Mouse (Mus musculus): ENCODE results near the gene Soga3. TPM values are rescaled to one million over a fixed set of nuclear protein-coding genes. Genes with fewer than 3 reads are reported as not detected.

Gene Soga3
- 104 and 116 TPM in 2 replicates for polyA plus RNA-seq (2015; fragmentation: Nextera tagmentation; extraction: Ambion mirVana)

- H3K9me3 ChIP-seq, result no peaks in the 10 kb centered on the region
- WGBS, result under 1% methylated on average over 34 of the region's 34 CpGs
- H3K9ac ChIP-seq (replicated peaks), result peak within 1 kb of the TSS; percentile 79
- ATAC-seq (replicated peaks), result peak; percentile 89
- H3K36me3 ChIP-seq, result no peaks in the 10 kb centered on the region
- peak within 1 kb of the TSS; percentile 89 for H3K4me2 ChIP-seq (replicated peaks)
- peak within 1 kb of the TSS; percentile 99 for H3K27ac ChIP-seq (replicated peaks)
- peak within 1 kb of the TSS; percentile 76 for H3K4me3 ChIP-seq
- H3K27me3 ChIP-seq, result no peaks in the 10 kb centered on the region
- peaks cover 31% of the 10 kb centered on the region for H3K4me1 ChIP-seq
Measured at GRCm38 (mm10) chr10:29143566-29144335, at the start of gene Soga3. Soga3 (plus strand) TSS chr10:29143839.

GRCm38 (mm10) chr10:29106962-29107361, 36.7 kb upstream of the Soga3 start:
- no peak overlapping the region for H3K4me3 ChIP-seq
- H3K4me2 ChIP-seq (replicated peaks), result no peak overlapping the region
- H3K9ac ChIP-seq (replicated peaks), result no peak overlapping the region
- no peaks in the 10 kb centered on the region for H3K9me3 ChIP-seq
- no peaks in the 10 kb centered on the region for H3K4me1 ChIP-seq
- ATAC-seq (replicated peaks), result peak; percentile 35
- WGBS, result 17% methylated on average over 4 of the region's 4 CpGs
- no peaks in the 10 kb centered on the region for H3K27me3 ChIP-seq
- H3K36me3 ChIP-seq, result no peaks in the 10 kb centered on the region
- no peak overlapping the region for H3K27ac ChIP-seq (replicated peaks)

DNA sequence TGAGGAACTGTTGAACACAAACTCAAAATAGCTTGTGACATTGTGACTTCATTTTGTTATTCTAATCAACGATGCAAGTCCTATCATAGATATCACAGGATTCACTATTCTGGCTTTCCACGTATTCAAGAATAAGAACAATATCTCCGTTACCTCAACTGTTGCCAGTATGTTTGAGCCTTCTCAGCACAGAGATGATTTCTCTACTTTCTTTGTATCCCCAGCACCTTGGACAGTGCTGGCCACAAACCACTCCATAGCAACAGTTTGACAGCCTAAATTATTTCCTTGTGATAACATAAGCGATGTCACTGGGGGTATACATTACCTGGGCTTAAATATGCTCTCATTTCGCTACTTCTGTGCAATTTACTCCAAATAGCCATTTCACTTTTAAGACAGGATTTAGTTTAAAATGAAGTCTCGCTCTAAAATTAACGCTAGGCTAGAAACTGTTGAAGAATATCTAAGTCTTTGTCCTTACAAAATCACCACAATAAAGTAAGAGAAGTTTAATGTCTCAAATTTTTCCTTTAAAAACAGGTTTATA, 1.0 kb upstream of the Soga3 start:
- peaks cover 21% of the 10 kb centered on the region for H3K4me1 ChIP-seq
- peak overlapping the region; percentile 99 for H3K27ac ChIP-seq (replicated peaks)
- no peak for ATAC-seq (replicated peaks)
- no peaks in the 10 kb centered on the region for H3K27me3 ChIP-seq
- H3K36me3 ChIP-seq, result no peaks in the 10 kb centered on the region
- H3K9me3 ChIP-seq, result no peaks in the 10 kb centered on the region
- H3K4me3 ChIP-seq, result peak overlapping the region; percentile 76
- 43% methylated on average over 7 of the region's 7 CpGs for WGBS
- peak overlapping the region; percentile 79 for H3K9ac ChIP-seq (replicated peaks)
- peak overlapping the region; percentile 89 for H3K4me2 ChIP-seq (replicated peaks)

DNA sequence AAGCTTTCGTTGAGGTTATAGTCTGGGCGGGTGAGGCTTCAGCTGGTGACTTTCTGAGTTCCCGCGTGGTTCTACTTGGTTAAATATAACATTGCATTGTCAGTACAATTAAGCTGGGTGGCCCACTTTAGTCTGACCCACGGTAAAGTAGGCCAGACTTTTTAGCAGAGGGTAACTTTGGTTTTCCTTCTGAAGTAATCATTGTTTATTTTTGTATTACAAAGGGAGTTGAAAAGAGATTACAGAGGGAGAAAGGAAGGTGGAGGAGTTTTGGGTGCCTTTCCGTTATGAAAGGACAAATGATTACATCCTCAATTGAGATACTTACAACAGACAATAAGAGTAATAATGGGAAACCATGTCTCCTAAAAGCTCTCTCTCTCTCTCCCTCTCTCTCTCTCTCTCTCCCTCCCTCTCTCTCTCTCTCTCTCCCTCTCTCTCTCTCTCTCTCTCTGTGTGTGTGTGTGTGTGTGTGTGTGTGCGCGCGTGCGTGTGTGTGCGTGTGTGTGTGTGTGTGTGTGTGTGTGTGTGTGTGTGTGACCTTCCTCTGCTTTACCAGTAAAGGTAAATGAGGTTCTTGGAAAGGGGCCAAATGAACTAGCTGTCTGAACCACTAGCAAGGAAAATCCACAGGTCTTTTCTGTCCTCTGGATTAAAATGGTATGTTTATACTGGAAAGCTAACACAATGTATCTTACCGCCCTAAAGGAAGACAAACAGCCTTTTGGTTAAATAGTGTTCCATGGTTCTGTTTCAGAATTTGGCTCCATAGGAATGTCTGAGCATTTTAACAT, 1.2 kb downstream of the Soga3 start:
- no peak for ATAC-seq (replicated peaks)
- H3K36me3 ChIP-seq, result peaks cover 3% of the 10 kb centered on the region
- H3K9ac ChIP-seq (replicated peaks), result peak overlapping the region; percentile 79
- H3K27ac ChIP-seq (replicated peaks), result peak overlapping the region; percentile 99
- H3K9me3 ChIP-seq, result no peaks in the 10 kb centered on the region
- WGBS, result 3% methylated on average over 7 of the region's 12 CpGs
- peak overlapping the region; percentile 89 for H3K4me2 ChIP-seq (replicated peaks)
- peak overlapping the region; percentile 76 for H3K4me3 ChIP-seq
- peaks cover 41% of the 10 kb centered on the region for H3K4me1 ChIP-seq
- H3K27me3 ChIP-seq, result no peaks in the 10 kb centered on the region

- peaks cover 50% of the 10 kb centered on the region for H3K4me1 ChIP-seq
- H3K4me3 ChIP-seq, result peak overlapping the region; percentile 76
- peak overlapping the region; percentile 79 for H3K9ac ChIP-seq (replicated peaks)
- WGBS, result under 1% methylated on average over 22 of the region's 22 CpGs
- H3K4me2 ChIP-seq (replicated peaks), result peak overlapping the region; percentile 89
- H3K27me3 ChIP-seq, result no peaks in the 10 kb centered on the region
- H3K9me3 ChIP-seq, result no peaks in the 10 kb centered on the region
- ATAC-seq (replicated peaks), result peak; percentile 21; the same call in 1 of the 2 replicates
- peak overlapping the region; percentile 96 for H3K27ac ChIP-seq (replicated peaks)
- peaks cover 9% of the 10 kb centered on the region for H3K36me3 ChIP-seq
Measured at GRCm38 (mm10) chr10:29146198-29146857, 2.7 kb downstream of the Soga3 start.

- under 1% methylated on average over 61 of the region's 65 CpGs for WGBS
- peak; percentile 74 for ATAC-seq (replicated peaks)
- peak overlapping the region; percentile 76 for H3K4me3 ChIP-seq
- H3K4me2 ChIP-seq (replicated peaks), result peak overlapping the region; percentile 89
- H3K27ac ChIP-seq (replicated peaks), result peak overlapping the region; percentile 96
- H3K4me1 ChIP-seq, result peaks cover 50% of the 10 kb centered on the region
- H3K27me3 ChIP-seq, result no peaks in the 10 kb centered on the region
- H3K36me3 ChIP-seq, result peaks cover 14% of the 10 kb centered on the region
- H3K9ac ChIP-seq (replicated peaks), result peak overlapping the region; percentile 79
- no peaks in the 10 kb centered on the region for H3K9me3 ChIP-seq
Measured at GRCm38 (mm10) chr10:29146858-29147640, 3.4 kb downstream of the Soga3 start.

GRCm38 (mm10) chr10:29147641-29147990, 4.0 kb downstream of the Soga3 start:
- peaks cover 18% of the 10 kb centered on the region for H3K36me3 ChIP-seq
- peak overlapping the region; percentile 79 for H3K9ac ChIP-seq (replicated peaks)
- no peaks in the 10 kb centered on the region for H3K27me3 ChIP-seq
- H3K4me1 ChIP-seq, result peaks cover 48% of the 10 kb centered on the region
- H3K27ac ChIP-seq (replicated peaks), result peak overlapping the region; percentile 96
- H3K4me3 ChIP-seq, result peak overlapping the region; percentile 76
- H3K4me2 ChIP-seq (replicated peaks), result peak overlapping the region; percentile 89
- H3K9me3 ChIP-seq, result no peaks in the 10 kb centered on the region
- ATAC-seq (replicated peaks), result no peak
- WGBS, result under 1% methylated on average over 12 of the region's 12 CpGs

DNA sequence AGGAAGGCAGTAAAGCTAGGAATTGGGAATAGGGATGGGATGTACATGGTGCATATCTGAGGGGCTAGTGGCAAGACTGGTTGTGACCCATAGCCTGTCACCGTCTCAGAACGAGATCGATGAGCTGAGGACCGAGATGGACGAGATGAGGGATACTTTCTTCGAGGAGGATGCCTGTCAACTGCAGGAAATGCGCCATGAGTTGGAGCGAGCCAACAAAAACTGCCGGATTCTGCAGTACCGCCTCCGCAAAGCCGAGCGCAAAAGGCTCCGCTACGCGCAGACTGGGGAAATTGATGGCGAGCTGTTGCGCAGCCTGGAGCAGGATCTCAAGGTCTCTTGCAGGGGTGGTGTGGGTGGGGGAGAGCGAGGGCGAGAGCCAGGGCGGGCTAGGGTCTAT, 4.4 kb downstream of the Soga3 start:
- Histone ChIP-seq H3K36me3 (peaks cover 22% of the 10 kb centered on the region), H3K4me2 (replicated peaks) (peak overlapping the region; percentile 89), H3K27ac (replicated peaks) (peak overlapping the region; percentile 96), H3K27me3 (no peaks in the 10 kb centered on the region), H3K4me3 (peak overlapping the region; percentile 76), H3K9ac (replicated peaks) (peak overlapping the region; percentile 79), H3K4me1 (peaks cover 47% of the 10 kb centered on the region), H3K9me3 (no peaks in the 10 kb centered on the region)
- WGBS, result 2% methylated on average over 21 of the region's 21 CpGs
- ATAC-seq (replicated peaks), result no peak

DNA sequence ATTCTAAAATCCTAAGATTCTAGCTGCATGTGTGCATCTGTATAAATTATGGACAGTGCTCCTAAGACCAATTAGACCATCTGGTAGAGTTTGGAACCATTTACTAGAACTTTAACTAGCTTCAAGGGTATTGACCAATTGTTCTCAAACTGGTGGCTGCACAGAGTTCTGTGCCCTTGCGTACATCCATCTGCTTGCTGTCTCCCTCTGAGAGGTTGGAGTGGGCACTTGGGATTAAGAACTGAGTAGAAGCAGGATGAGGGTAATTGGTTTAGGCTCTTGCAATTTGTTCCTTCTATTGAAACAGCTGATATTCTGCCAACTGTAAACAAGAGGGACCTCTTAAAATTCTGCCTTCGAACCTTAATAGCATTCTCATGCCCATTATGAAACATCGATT, 11.7 kb downstream of the Soga3 start:
- ATAC-seq (replicated peaks), result no peak
- Histone ChIP-seq H3K36me3 (peaks cover 75% of the 10 kb centered on the region), H3K27me3 (no peaks in the 10 kb centered on the region), H3K4me3 (no peak overlapping the region), H3K9ac (replicated peaks) (no peak overlapping the region), H3K9me3 (no peaks in the 10 kb centered on the region), H3K4me2 (replicated peaks) (no peak overlapping the region), H3K4me1 (peaks cover 11% of the 10 kb centered on the region; the same call in 1 of the 2 replicates), H3K27ac (replicated peaks) (no peak overlapping the region)
- 81% methylated on average over 3 of the region's 3 CpGs for WGBS

DNA sequence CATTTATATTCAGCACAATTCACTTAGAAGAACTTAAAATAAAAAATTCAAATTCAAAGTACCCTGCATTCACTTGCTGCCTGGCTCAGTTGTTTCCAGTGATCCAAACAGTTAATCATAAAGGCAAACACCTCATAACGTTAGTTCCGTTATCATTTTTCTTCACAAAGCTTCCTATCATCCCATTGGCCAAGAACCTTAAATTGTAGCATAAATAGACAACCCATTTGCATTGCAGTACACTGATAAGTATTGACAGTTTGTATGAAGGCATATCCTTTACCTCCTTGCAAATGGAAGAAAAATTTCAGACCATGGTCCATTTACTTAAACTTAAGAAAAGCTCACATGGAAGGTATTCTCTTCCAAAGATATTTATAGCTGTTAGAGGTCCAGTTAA, 18.0 kb downstream of the Soga3 start:
- 86% methylated on average over 2 of the region's 2 CpGs for WGBS
- Histone ChIP-seq H3K9ac (replicated peaks) (no peak overlapping the region), H3K9me3 (no peaks in the 10 kb centered on the region), H3K4me1 (no peaks in the 10 kb centered on the region), H3K27me3 (no peaks in the 10 kb centered on the region), H3K4me2 (replicated peaks) (no peak overlapping the region), H3K4me3 (no peak overlapping the region), H3K27ac (replicated peaks) (no peak overlapping the region), H3K36me3 (peaks cover 58% of the 10 kb centered on the region)
- ATAC-seq (replicated peaks), result no peak

- no peak overlapping the region for H3K27ac ChIP-seq (replicated peaks)
- no peaks in the 10 kb centered on the region for H3K9me3 ChIP-seq
- 89% methylated on average over 2 of the region's 2 CpGs for WGBS
- H3K4me1 ChIP-seq, result peaks cover 23% of the 10 kb centered on the region
- ATAC-seq (replicated peaks), result no peak
- no peak overlapping the region for H3K4me2 ChIP-seq (replicated peaks)
- no peak overlapping the region for H3K9ac ChIP-seq (replicated peaks)
- no peak overlapping the region for H3K4me3 ChIP-seq
- H3K36me3 ChIP-seq, result peaks cover 61% of the 10 kb centered on the region
- no peaks in the 10 kb centered on the region for H3K27me3 ChIP-seq
Measured at GRCm38 (mm10) chr10:29173778-29174177, 30.1 kb downstream of the Soga3 start.

Measured in forebrain, embryonic 15.5 days (tissue).